Mouse (Mus musculus) neural tube, embryonic 11.5 days (tissue): ENCODE results near the gene Palm3. TPM values are rescaled to one million over a fixed set of nuclear protein-coding genes. Genes with fewer than 3 reads are reported as not detected.
"Not testable (repeated sequence)": the region's sequence is repeated elsewhere in the genome, so short reads cannot be mapped to it uniquely, and the experiment has no call there.

Experiments used
- ATAC-seq: fragments of 200-750 bp; cut with Nextera tagmentation; 2 replicates; pipeline ENCODE4 v1.8.0; 2017; ENCODE audit warnings: moderate number of reproducible peaks, mild to moderate bottlenecking, moderate TSS enrichment, moderate library complexity; ENCODE audit not compliant: insufficient read depth, low FRiP score, low TSS enrichment
- DNase-seq: peaks from one replicate; pipeline ENCODE4 v3.0.0-alpha.2; 2015; ENCODE audit warnings: low spot score
- H3K27ac ChIP-seq: fragments of 300-500 bp; sonication (generic); 2 replicates; pipeline ENCODE4 v1.5.1; 2014; ENCODE audit warnings: low read depth, mild to moderate bottlenecking, low read length
- H3K27me3 ChIP-seq: fragments of 300-500 bp; sonication (generic); 2 replicates; pipeline ENCODE4 v1.6.1; 2014; ENCODE audit warnings: mild to moderate bottlenecking, low read length, mixed read lengths; ENCODE audit not compliant: control insufficient read depth, insufficient read depth
- H3K36me3 ChIP-seq: fragments of 300-500 bp; sonication (generic); 2 replicates; pipeline ENCODE4 v1.6.1; 2014; ENCODE audit warnings: mild to moderate bottlenecking, low read length, moderate library complexity, mixed read lengths; ENCODE audit not compliant: control insufficient read depth, insufficient read depth
- H3K4me1 ChIP-seq: fragments of 300-500 bp; sonication (generic); 2 replicates; pipeline ENCODE4 v1.6.1; 2014; ENCODE audit warnings: low read length, mixed read lengths; ENCODE audit not compliant: control insufficient read depth, insufficient read depth
- H3K4me2 ChIP-seq: fragments of 300-500 bp; sonication (generic); 2 replicates; pipeline ENCODE4 v1.6.1; 2014; ENCODE audit warnings: low read depth, mild to moderate bottlenecking, moderate library complexity
- H3K4me3 ChIP-seq: fragments of 300-500 bp; sonication (generic); 2 replicates; pipeline ENCODE4 v1.5.1; 2014; ENCODE audit warnings: low read depth, low read length
- H3K9ac ChIP-seq: fragments of 300-500 bp; sonication (generic); 2 replicates; pipeline ENCODE4 v1.6.1; 2014; ENCODE audit warnings: mild to moderate bottlenecking, low read length
- H3K9me3 ChIP-seq: fragments of 300-500 bp; sonication (generic); 2 replicates; pipeline ENCODE4 v1.6.1; 2016; ENCODE audit warnings: low read length; ENCODE audit not compliant: control insufficient read depth
- WGBS: fragments of 180-500 bp; shearing (Covaris S2); extraction: QIAGEN DNeasy Blood & Tissue Kit; methylation state at CpG from one replicate; pipeline ENCODE4 v1.1.7; 2014; 5-methylcytosine and 5-hydroxymethylcytosine counted together
- polyA plus RNA-seq: library from polyadenylated mRNA; unstranded; fragments of >200 nt; fragmentation: Nextera tagmentation; extraction: Ambion mirVana; gene quantifications from 2 replicates; pipeline ENCODE4 v1.2.1, GENCODE M21; 2014

Gene Palm3
- polyA plus RNA-seq, 1 experiment from 2014 or later = 4.4 TPM

DNA sequence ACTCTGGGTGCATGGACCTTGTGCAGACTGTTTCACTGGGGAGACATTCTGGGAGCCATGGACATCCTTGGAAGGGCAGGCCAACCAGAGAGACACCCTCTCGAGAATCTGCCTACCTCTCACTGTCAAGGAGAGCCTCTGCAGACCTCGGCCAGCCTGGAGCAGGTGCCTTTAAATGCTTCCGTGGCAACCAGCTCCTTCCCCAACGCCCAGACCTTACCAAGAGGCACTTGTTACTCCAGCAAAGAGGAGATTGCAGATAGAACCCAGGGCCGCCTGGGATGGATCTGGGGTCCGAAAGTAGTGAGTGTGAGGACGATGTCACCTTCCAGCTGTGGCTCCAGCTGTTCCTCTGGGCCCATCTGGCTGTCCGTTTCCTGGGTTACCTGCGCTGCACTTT, 43.1 kb upstream of the Palm3 start:
- H3K9me3 ChIP-seq = no peaks in the 10 kb centered on the region
- 85% methylated on average over 9 of the region's 9 CpGs for WGBS
- H3K9ac ChIP-seq = no peak overlapping the region
- ATAC-seq (no peak), DNase-seq (no peak)
- H3K4me1 ChIP-seq = peaks cover 7% of the 10 kb centered on the region
- H3K36me3 ChIP-seq = peaks cover 13% of the 10 kb centered on the region
- no peaks in the 10 kb centered on the region for H3K27me3 ChIP-seq
- no peak overlapping the region for H3K27ac ChIP-seq
- H3K4me2 ChIP-seq = no peak overlapping the region
- no peak overlapping the region for H3K4me3 ChIP-seq

DNA sequence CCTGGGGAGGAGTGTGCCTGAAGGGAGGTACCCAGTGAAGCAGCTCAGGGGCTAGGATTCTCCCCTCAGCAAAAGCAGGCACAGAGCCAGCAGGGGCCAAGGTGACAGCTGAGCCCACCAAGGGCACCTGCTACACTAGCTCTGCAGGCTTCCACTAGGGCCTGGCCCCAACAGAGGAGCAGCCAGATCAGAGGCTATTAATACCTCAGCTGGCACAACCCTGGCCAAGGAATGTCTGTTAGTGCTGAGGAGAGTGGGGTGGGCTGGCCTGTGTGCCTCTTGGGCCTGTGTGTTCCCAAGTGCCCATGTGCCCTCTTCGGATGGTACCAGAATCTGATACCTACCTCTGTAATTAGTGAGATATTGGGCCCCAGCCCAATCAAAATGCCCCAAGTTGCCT, 41.0 kb upstream of the Palm3 start:
- WGBS = 94% methylated on average over 1 of the region's 1 CpGs
- no peaks in the 10 kb centered on the region for H3K4me1 ChIP-seq
- no peaks in the 10 kb centered on the region for H3K9me3 ChIP-seq
- H3K9ac ChIP-seq = no peak overlapping the region
- H3K27me3 ChIP-seq = no peaks in the 10 kb centered on the region
- DNase-seq = no peak
- H3K36me3 ChIP-seq = peaks cover 18% of the 10 kb centered on the region
- ATAC-seq = no peak
- no peak overlapping the region for H3K27ac ChIP-seq
- no peak overlapping the region for H3K4me3 ChIP-seq
- no peak overlapping the region for H3K4me2 ChIP-seq

DNA sequence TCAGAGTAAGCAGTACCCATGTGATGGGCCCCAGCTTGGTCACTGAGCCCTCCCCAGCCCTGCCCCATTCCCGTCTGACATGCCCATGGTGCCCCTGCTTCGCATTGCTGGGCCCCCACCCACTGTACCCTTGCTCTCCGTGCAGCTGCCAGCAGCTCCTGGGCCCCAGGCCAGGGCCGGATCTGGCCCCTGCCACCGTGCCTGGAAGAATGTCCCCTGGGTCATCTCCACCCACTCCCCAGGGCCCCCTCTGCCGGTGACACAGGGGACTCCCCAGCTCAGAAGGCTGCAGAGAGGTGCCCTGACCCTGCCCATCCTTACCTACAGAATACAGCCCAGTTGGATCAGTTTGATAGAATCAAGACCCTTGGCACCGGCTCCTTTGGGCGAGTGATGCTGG, 40.4 kb upstream of the Palm3 start:
- 89% methylated on average over 8 of the region's 8 CpGs for WGBS
- Histone ChIP-seq H3K9ac (no peak overlapping the region), H3K27ac (no peak overlapping the region), H3K9me3 (no peaks in the 10 kb centered on the region), H3K4me2 (no peak overlapping the region), H3K36me3 (peaks cover 18% of the 10 kb centered on the region), H3K4me3 (no peak overlapping the region), H3K4me1 (no peaks in the 10 kb centered on the region), H3K27me3 (no peaks in the 10 kb centered on the region)
- no peak for ATAC-seq
- DNase-seq = no peak

- 95% methylated on average over 7 of the region's 7 CpGs for WGBS
- Histone ChIP-seq H3K36me3 (peaks cover 22% of the 10 kb centered on the region), H3K9me3 (no peaks in the 10 kb centered on the region)
Observed at GRCm38 (mm10) chr8:83981533-83981932, 39.7 kb upstream of the Palm3 start.

DNA sequence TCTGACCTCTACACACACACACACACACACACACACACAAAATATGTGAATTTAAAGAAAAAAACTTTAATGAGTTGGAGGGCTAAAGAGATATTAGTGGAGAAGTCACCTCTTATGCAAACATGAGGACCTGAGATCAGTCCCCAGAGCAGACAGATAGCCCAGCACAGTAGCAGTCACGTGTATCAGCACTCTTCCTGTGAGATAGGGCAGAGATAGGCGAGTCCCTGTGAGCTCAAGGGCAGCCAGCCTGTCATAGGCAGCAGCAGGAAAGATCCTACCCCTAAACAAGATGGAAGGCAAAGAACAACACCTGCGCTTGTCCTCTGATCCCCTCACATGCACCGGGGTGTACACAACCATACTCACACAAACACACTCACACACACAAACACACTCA, 38.8 kb upstream of the Palm3 start:
- 86% methylated on average over 4 of the region's 4 CpGs for WGBS
- Histone ChIP-seq H3K9me3 (no peaks in the 10 kb centered on the region), H3K27me3 (no peaks in the 10 kb centered on the region), H3K36me3 (peaks cover 29% of the 10 kb centered on the region), H3K27ac (no peak overlapping the region), H3K4me3 (no peak overlapping the region), H3K4me2 (no peak overlapping the region), H3K4me1 (no peaks in the 10 kb centered on the region), H3K9ac (no peak overlapping the region)
- DNase-seq (no peak), ATAC-seq (no peak)

More at GRCm38 (mm10) chr8:83981533-83981932, 39.7 kb upstream of the Palm3 start:
- no peak overlapping the region for H3K4me2 ChIP-seq
- H3K9ac ChIP-seq = no peak overlapping the region
- no peaks in the 10 kb centered on the region for H3K27me3 ChIP-seq
- H3K4me3 ChIP-seq = no peak overlapping the region
- H3K4me1 ChIP-seq = no peaks in the 10 kb centered on the region
- H3K27ac ChIP-seq = no peak overlapping the region
- DNase-seq (no peak), ATAC-seq (no peak)

DNA sequence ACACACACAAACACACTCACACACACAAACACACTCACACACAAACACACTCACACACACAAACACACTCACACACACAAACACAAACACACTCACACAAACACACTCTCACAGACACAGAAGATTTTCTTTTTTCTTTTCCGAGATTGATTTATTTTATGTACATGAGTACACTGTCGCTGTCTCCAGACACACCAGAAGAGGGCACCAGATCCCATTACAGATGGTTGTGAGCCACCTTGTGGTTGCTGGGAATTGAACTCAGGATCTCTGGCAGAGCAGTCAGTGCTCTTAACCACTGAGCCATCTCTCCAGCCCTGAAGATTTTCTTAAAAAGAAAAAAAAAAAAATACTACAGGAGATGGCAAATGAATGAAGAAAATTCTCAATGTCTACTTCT, 38.0 kb upstream of the Palm3 start:
- not testable (repeated sequence) for H3K27ac ChIP-seq, H3K9me3 ChIP-seq, H3K27me3 ChIP-seq, DNase-seq, H3K4me2 ChIP-seq, H3K4me3 ChIP-seq, ATAC-seq, H3K9ac ChIP-seq, H3K4me1 ChIP-seq
- H3K36me3 ChIP-seq = peaks cover 30% of the 10 kb centered on the region
- 92% methylated on average over 2 of the region's 2 CpGs for WGBS

DNA sequence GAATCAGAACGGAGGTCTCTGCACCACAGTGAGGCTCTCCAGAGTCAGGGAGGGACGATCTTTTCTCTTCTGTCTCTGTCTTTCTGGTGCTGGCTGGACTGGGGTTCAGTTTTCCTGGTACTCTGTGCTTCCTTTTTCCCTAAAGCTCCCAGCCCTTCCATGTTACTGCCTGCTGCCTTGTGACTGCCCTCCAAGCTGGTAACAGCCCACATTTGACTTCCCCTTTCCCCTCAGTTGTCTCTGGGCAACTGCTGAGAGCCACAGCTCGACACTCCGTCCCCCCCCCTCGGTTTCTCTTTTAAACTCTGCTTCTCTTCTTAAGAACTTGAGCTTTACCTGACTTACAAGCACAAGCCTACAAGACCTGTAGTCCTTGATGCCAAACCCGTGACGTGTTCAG, 32.0 kb upstream of the Palm3 start:
- DNase-seq (no peak), ATAC-seq (no peak)
- no peaks in the 10 kb centered on the region for H3K4me1 ChIP-seq
- H3K36me3 ChIP-seq = peaks cover 29% of the 10 kb centered on the region
- WGBS = 91% methylated on average over 7 of the region's 7 CpGs
- no peaks in the 10 kb centered on the region for H3K9me3 ChIP-seq
- no peak overlapping the region for H3K4me2 ChIP-seq
- H3K9ac ChIP-seq = no peak overlapping the region
- H3K27me3 ChIP-seq = no peaks in the 10 kb centered on the region
- no peak overlapping the region for H3K27ac ChIP-seq
- no peak overlapping the region for H3K4me3 ChIP-seq

DNA sequence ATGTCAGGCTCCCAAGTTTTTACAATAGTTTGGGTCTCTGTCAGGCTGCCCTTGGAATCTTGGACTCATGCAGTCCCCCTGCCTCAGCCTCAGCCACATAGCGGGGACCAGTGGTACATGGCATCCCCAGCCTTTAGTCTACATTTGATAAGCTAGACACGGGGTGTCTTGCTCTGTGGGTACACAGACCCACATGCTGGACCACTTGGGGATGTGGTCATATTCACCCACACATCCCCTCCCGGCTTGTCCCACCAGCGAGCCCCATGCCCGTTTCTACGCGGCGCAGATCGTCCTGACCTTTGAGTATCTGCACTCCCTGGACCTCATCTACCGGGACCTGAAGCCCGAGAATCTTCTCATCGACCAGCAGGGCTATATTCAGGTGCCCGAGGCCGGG, 31.1 kb upstream of the Palm3 start:
- Histone ChIP-seq H3K4me2 (no peak overlapping the region), H3K9me3 (no peaks in the 10 kb centered on the region), H3K4me1 (no peaks in the 10 kb centered on the region), H3K27me3 (no peaks in the 10 kb centered on the region), H3K9ac (no peak overlapping the region), H3K4me3 (no peak overlapping the region), H3K36me3 (peaks cover 29% of the 10 kb centered on the region), H3K27ac (no peak overlapping the region)
- DNase-seq = no peak
- WGBS = 93% methylated on average over 14 of the region's 14 CpGs
- no peak for ATAC-seq

- no peak overlapping the region for H3K4me2 ChIP-seq
- H3K4me1 ChIP-seq = no peaks in the 10 kb centered on the region
- no peaks in the 10 kb centered on the region for H3K9me3 ChIP-seq
- H3K4me3 ChIP-seq = no peak overlapping the region
- WGBS = 85% methylated on average over 2 of the region's 2 CpGs
- H3K36me3 ChIP-seq = peaks cover 18% of the 10 kb centered on the region
- no peaks in the 10 kb centered on the region for H3K27me3 ChIP-seq
- DNase-seq (no peak), ATAC-seq (no peak)
- no peak overlapping the region for H3K27ac ChIP-seq
- no peak overlapping the region for H3K9ac ChIP-seq
Observed at GRCm38 (mm10) chr8:83992488-83992887, 28.8 kb upstream of the Palm3 start.
